Mouse (Mus musculus) liver, embryonic 16.5 days (tissue): ENCODE measurements around the gene Sprtn. TPM values are rescaled to one million over a fixed set of nuclear protein-coding genes. Genes with fewer than 3 reads are reported as not detected.

Source experiments
- ATAC-seq: fragments of 200-750 bp; cut with Nextera tagmentation; 2 replicates; pipeline ENCODE4 v1.8.0; 2017; ENCODE audit warnings: low read depth, mild to moderate bottlenecking, moderate number of reproducible peaks, moderate library complexity
- H3K27ac ChIP-seq: fragments of 300-500 bp; sonication (generic); 2 replicates; pipeline ENCODE4 v1.5.1; 2014; ENCODE audit warnings: mild to moderate bottlenecking, low read length
- H3K27me3 ChIP-seq: fragments of 300-500 bp; sonication (generic); 2 replicates; pipeline ENCODE4 v1.6.1; 2014; ENCODE audit warnings: low read depth, low read length, mixed read lengths; ENCODE audit not compliant: control insufficient read depth, insufficient read depth
- H3K36me3 ChIP-seq: fragments of 300-500 bp; sonication (generic); 2 replicates; pipeline ENCODE4 v1.6.1; 2014; ENCODE audit warnings: mild to moderate bottlenecking; ENCODE audit not compliant: control insufficient read depth, insufficient read depth
- H3K4me1 ChIP-seq: fragments of 300-500 bp; sonication (generic); 2 replicates; pipeline ENCODE4 v1.6.1; 2014; ENCODE audit warnings: low read depth, low read length, mixed read lengths; ENCODE audit not compliant: control insufficient read depth
- H3K4me2 ChIP-seq: fragments of 300-500 bp; sonication (generic); 2 replicates; pipeline ENCODE4 v1.6.1; 2014; ENCODE audit warnings: low read depth, low read length, mixed read lengths
- H3K4me3 ChIP-seq: fragments of 300-500 bp; sonication (generic); 2 replicates; pipeline ENCODE4 v1.5.1; 2014; ENCODE audit warnings: low read depth, mild to moderate bottlenecking, low read length
- H3K9ac ChIP-seq: fragments of 300-500 bp; sonication (generic); 2 replicates; pipeline ENCODE4 v1.6.1; 2014; ENCODE audit warnings: low read depth, low read length
- H3K9me3 ChIP-seq: fragments of 300-500 bp; sonication (generic); replicated peaks from 2 replicates; pipeline ENCODE4 v1.6.1; 2016; ENCODE audit warnings: low read length; ENCODE audit not compliant: control insufficient read depth
- WGBS: fragments of 180-500 bp; shearing (Covaris S2); extraction: QIAGEN DNeasy Blood & Tissue Kit; methylation state at CpG from one replicate; pipeline ENCODE4 v1.1.7; 2014; ENCODE audit not compliant: insufficient replicate concordance; 5-methylcytosine and 5-hydroxymethylcytosine counted together
- polyA plus RNA-seq: library from polyadenylated mRNA; unstranded; fragments of >200 nt; fragmentation: Nextera tagmentation; extraction: Ambion mirVana; gene quantifications from 2 replicates; pipeline ENCODE4 v1.2.1, GENCODE M21; 2015

The Sprtn gene
- polyA plus RNA-seq, 1 experiment from 2014 or later, result 4.9 TPM

GRCm38 (mm10) chr8:124930086-124930485 lies 32.4 kb downstream of the Sprtn start:
- H3K4me1 ChIP-seq, result peaks cover 21% of the 10 kb centered on the region
- H3K36me3 ChIP-seq, result no peaks in the 10 kb centered on the region
- no peak for ATAC-seq
- 76% methylated on average over 13 of the region's 13 CpGs for WGBS
- H3K4me3 ChIP-seq, result no peak overlapping the region
- no peaks in the 10 kb centered on the region for H3K27me3 ChIP-seq
- no peak overlapping the region for H3K4me2 ChIP-seq
- H3K9me3 ChIP-seq, result no peaks in the 10 kb centered on the region
- H3K9ac ChIP-seq, result no peak overlapping the region
- H3K27ac ChIP-seq, result no peak overlapping the region

- no peaks in the 10 kb centered on the region for H3K27me3 ChIP-seq
- peaks cover 16% of the 10 kb centered on the region for H3K4me1 ChIP-seq
- no peaks in the 10 kb centered on the region for H3K36me3 ChIP-seq
- H3K9ac ChIP-seq, result no peak overlapping the region
- no peak overlapping the region for H3K4me2 ChIP-seq
- no peak overlapping the region for H3K4me3 ChIP-seq
- no peaks in the 10 kb centered on the region for H3K9me3 ChIP-seq
- no peak for ATAC-seq
- H3K27ac ChIP-seq, result no peak overlapping the region
- WGBS, result 70% methylated on average over 4 of the region's 4 CpGs
These were observed 33.0 kb downstream of the Sprtn start for GRCm38 (mm10) chr8:124930649-124931048.

- Histone ChIP-seq H3K4me1 (peaks cover 7% of the 10 kb centered on the region), H3K9ac (no peak overlapping the region), H3K27ac (no peak overlapping the region), H3K4me2 (no peak overlapping the region), H3K9me3 (no peaks in the 10 kb centered on the region), H3K27me3 (no peaks in the 10 kb centered on the region), H3K4me3 (no peak overlapping the region), H3K36me3 (no peaks in the 10 kb centered on the region)
- ATAC-seq, result no peak
- 46% methylated on average over 3 of the region's 3 CpGs for WGBS
These were observed 34.7 kb downstream of the Sprtn start for GRCm38 (mm10) chr8:124932435-124932834.

GRCm38 (mm10) chr8:124935116-124935515 lies 37.4 kb downstream of the Sprtn start:
- Histone ChIP-seq H3K4me3 (no peak overlapping the region), H3K27ac (no peak overlapping the region), H3K9ac (no peak overlapping the region), H3K4me1 (peaks cover 3% of the 10 kb centered on the region), H3K4me2 (no peak overlapping the region), H3K27me3 (no peaks in the 10 kb centered on the region), H3K36me3 (no peaks in the 10 kb centered on the region; the same call in none of the 2 replicates), H3K9me3 (no peaks in the 10 kb centered on the region)
- 66% methylated on average over 5 of the region's 5 CpGs for WGBS
- no peak for ATAC-seq

- 89% methylated on average over 10 of the region's 10 CpGs for WGBS
- H3K4me3 ChIP-seq, result no peak overlapping the region
- no peaks in the 10 kb centered on the region; the same call in none of the 2 replicates for H3K36me3 ChIP-seq
- no peak overlapping the region for H3K27ac ChIP-seq
- H3K27me3 ChIP-seq, result no peaks in the 10 kb centered on the region
- no peak overlapping the region for H3K9ac ChIP-seq
- ATAC-seq, result no peak
- no peaks in the 10 kb centered on the region for H3K9me3 ChIP-seq
- no peaks in the 10 kb centered on the region for H3K4me1 ChIP-seq
- H3K4me2 ChIP-seq, result no peak overlapping the region
These were observed 39.0 kb downstream of the Sprtn start for GRCm38 (mm10) chr8:124936699-124937098.

DNA sequence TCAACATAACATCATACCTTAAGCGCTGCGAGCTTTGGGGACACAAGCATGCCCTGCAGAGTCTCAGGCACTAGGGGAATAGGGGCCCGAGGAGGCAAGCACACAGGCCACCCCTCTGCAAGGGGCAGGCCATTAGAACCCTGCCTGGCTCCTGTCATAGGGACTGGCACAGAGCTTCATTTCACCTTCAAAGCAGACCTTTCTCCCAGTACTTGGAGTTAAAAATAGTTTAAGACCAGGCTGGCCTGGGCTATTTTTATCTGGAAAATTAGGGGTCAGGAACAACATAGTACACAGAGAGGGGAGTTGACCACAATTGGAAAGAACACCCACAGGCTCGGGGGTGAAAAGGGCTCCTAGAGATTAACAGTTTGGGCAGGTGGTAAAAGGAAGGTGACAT lies 39.6 kb downstream of the Sprtn start:
- Histone ChIP-seq H3K4me1 (no peaks in the 10 kb centered on the region), H3K27ac (no peak overlapping the region), H3K9me3 (no peaks in the 10 kb centered on the region), H3K36me3 (no peaks in the 10 kb centered on the region; the same call in none of the 2 replicates), H3K9ac (no peak overlapping the region), H3K4me2 (no peak overlapping the region), H3K4me3 (no peak overlapping the region), H3K27me3 (no peaks in the 10 kb centered on the region)
- no peak for ATAC-seq
- WGBS, result 70% methylated on average over 4 of the region's 4 CpGs

DNA sequence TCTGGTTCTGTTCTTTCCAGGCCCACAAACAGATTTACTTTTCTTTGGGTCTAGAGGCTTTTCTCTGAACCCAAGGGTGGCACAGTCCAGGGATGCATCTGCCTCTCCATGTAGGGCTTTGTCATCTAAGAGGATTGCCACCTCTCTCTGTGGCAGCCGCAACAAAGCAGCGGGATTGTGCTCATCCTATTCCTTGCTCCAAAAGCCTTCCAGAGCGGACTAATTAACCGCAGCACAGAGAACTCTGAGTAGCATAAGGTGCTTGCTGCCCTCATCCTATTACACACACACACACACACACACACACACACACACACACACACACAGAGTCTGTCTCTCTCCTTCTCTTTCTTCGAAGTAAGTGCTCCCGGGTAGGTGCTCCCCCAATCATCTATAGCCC lies 46.1 kb downstream of the Sprtn start:
- no peak overlapping the region for H3K4me2 ChIP-seq
- no peaks in the 10 kb centered on the region; the same call in none of the 2 replicates for H3K36me3 ChIP-seq
- ATAC-seq, result no peak
- 89% methylated on average over 6 of the region's 6 CpGs for WGBS
- H3K4me3 ChIP-seq, result no peak overlapping the region
- H3K4me1 ChIP-seq, result peaks cover 14% of the 10 kb centered on the region
- H3K9ac ChIP-seq, result no peak overlapping the region
- H3K9me3 ChIP-seq, result no peaks in the 10 kb centered on the region
- H3K27ac ChIP-seq, result no peak overlapping the region
- H3K27me3 ChIP-seq, result no peaks in the 10 kb centered on the region

DNA sequence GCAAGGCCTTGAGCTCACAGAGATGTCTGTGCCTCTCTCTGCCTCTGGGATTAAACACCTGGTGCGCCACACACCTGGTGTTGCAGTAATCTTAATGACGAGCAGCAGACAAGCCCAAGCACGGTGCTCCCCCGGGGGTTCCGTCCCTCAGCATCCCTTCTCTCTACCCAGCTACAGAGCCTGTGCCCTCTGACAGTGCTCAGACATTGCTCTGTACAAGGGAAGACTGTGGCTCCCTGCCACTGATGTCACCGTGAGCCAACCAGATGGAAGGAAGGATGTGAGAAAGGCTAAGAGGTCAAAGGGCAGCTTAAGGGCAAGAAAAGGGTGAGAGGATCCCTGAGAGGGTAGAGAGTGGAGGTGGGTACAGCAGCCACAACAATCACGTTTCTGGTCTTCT lies 46.7 kb downstream of the Sprtn start:
- H3K4me2 ChIP-seq, result no peak overlapping the region
- H3K27me3 ChIP-seq, result no peaks in the 10 kb centered on the region
- H3K9ac ChIP-seq, result no peak overlapping the region
- no peaks in the 10 kb centered on the region for H3K9me3 ChIP-seq
- peaks cover 14% of the 10 kb centered on the region for H3K4me1 ChIP-seq
- no peak overlapping the region for H3K4me3 ChIP-seq
- no peak for ATAC-seq
- WGBS, result 77% methylated on average over 7 of the region's 7 CpGs
- no peaks in the 10 kb centered on the region for H3K36me3 ChIP-seq
- H3K27ac ChIP-seq, result no peak overlapping the region

DNA sequence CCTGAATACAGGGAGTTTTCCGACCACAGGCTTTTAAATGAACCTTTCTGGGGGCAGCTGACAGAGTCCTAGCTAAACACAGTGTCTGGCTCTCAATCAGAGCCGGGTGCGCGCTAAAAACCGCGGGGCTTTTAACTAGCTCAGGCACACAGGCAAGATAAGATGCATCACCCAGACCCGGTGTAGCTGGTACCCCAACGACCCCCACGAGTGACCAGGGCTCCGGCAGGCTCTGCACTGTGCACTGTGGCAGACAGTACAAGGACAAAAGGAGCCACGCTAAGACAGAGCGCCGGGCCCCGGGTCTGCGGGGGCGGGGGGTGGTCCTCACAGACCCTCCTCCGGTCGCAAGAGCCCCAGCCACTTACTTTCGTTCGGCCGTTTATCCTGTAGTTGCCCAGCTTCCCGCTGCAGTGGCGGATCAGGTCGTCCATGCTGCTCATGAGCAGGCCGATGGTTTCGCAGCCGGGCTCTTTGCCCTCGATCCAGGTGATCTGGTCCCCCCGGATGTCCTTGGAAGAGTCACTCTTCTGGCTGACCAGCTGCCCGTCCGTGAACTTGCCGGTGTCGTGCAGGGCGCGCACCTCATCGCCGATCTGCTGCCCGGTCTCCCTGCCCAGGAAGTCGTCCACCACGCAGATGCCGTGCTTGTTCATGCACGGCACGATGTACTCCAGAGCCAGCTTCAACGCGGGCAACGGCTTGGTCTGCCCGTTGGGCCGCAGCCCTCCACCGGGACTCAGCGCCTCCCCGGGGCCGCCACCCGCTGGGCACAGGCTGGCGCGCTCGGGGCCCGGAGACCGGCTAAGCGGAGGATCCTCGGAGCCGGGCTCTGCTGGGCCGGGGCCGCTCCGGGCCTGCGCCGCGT lies 50.4 kb downstream of the Sprtn start:
- Histone ChIP-seq H3K4me2 (peak overlapping the region; percentile 82), H3K9ac (peak overlapping the region; percentile 88), H3K36me3 (no peaks in the 10 kb centered on the region), H3K27ac (peak overlapping the region; percentile 92), H3K9me3 (no peaks in the 10 kb centered on the region), H3K4me3 (peak overlapping the region; percentile 84), H3K4me1 (peaks cover 24% of the 10 kb centered on the region), H3K27me3 (no peaks in the 10 kb centered on the region)
- under 1% methylated on average over 66 of the region's 67 CpGs for WGBS
- ATAC-seq, result no peak; the same call in 1 of the 2 replicates
